Mouse (Mus musculus): ENCODE measurements around the gene Cltb. TPM values are rescaled to one million over a fixed set of nuclear protein-coding genes. Genes with fewer than 3 reads are reported as not detected.
A peak's percentile ranks its signal among the peaks of the same experiment; 100 is the strongest.

Gene Cltb
- polyA plus RNA-seq, 1 experiment from 2014 or later: 16.9 TPM

DNA sequence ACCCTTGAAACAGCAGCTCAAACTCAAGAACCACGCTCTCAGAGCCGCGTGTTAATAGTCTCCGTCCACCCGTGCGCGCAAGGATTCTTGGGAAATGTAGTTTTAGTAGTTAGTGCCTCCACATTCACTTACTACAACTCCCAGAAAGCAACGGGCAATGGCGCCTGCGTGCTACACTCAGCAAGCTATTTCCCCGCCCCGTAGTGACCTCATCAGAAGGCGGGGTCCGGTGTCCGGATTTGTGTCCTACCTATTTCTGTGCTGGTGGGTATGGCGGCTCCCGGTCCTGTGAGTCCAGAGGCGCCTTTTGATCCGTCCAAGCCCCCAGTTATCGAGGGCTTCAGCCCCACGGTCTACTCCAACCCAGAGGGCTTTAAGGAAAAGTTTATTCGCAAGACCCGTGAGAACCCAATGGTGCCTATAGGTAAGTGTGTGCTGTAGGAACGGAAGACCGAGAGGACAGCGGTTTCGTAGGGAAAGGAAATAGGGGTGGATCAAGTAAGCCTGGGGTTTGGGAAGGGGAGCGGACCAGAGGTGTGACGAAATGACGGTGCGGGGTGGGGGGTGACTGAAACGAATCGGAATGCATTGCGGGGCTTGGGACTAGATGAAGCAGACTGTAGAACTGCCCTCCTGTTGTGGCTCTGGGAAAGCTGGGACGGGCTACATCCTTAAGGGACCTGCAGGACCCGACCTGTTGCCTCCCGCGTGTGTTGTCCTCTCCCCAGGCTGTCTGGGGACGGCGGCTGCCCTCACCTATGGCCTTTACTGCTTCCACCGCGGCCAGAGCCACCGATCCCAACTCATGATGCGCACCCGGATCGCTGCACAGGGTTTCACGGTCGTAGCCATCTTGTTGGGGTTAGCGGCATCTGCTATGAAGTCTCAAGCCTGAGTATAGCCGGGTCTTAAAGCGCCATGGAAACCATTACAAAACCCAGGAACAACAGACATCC, 20.9 kb downstream of the Cltb start, which contains the start of the genes Nop16 and Higd2a:
Gene Nop16 (minus strand): TSS at position 95 of the 956 bp plus-strand sequence.
Gene Higd2a (plus strand): TSS at position 212 of the 956 bp plus-strand sequence.
- WGBS: under 1% methylated on average over 51 of the region's 51 CpGs
- peaks cover 25% of the 10 kb centered on the region for H3K4me1 ChIP-seq
- no peaks in the 10 kb centered on the region for H3K27me3 ChIP-seq (replicated peaks; ENCODE audit: low read depth, poor library complexity, severe bottlenecking)
- DNase-seq (ENCODE audit: low spot score): peak; percentile 97
- H3K9me3 ChIP-seq: no peaks in the 10 kb centered on the region
- peaks cover 50% of the 10 kb centered on the region for H3K36me3 ChIP-seq (replicated peaks)
- H3K27ac ChIP-seq (replicated peaks): peak within 1 kb of the TSS; percentile 88
- peak within 1 kb of the TSS; percentile 94 for H3K4me3 ChIP-seq

DNA sequence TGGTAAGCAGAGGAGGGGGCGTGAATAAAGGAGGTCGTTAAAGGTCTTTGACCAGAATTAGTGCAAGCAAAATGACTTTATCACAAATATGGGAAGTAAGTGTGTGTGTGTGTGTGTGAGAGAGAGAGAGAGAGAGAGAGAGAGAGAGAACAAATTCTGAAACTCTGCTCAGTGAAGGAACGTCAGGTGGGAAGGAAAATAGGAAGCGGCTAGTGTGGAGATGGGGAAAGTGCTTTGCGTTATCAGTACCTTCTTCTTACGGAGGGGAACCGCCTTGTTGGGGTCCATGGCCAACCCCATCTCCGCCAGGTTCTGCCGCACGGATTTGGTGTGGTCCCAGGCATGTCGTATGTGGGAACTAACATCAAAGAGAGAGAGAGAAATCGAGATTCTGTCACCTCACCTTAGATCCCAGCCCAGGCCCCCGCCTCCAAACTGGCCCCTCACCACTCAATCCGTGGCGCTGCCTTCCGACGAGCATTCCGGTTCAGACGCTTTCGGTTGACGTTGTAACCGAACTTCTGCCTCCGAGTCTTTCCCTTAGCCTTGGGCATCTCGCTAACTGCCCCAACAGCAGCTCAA, 21.6 kb downstream of the Cltb start:
- no peaks in the 10 kb centered on the region for H3K9me3 ChIP-seq
- H3K27ac ChIP-seq (replicated peaks): peak overlapping the region; percentile 88
- no peak for DNase-seq (ENCODE audit: low spot score)
- peaks cover 57% of the 10 kb centered on the region for H3K36me3 ChIP-seq (replicated peaks)
- H3K4me1 ChIP-seq: peaks cover 25% of the 10 kb centered on the region
- 2% methylated on average over 24 of the region's 24 CpGs for WGBS
- no peaks in the 10 kb centered on the region for H3K27me3 ChIP-seq (replicated peaks; ENCODE audit: low read depth, poor library complexity, severe bottlenecking)
- H3K4me3 ChIP-seq: peak overlapping the region; percentile 94

- no peaks in the 10 kb centered on the region for H3K27me3 ChIP-seq (replicated peaks; ENCODE audit: low read depth, poor library complexity, severe bottlenecking)
- peaks cover 13% of the 10 kb centered on the region for H3K4me1 ChIP-seq
- no peak for DNase-seq (ENCODE audit: low spot score)
- H3K36me3 ChIP-seq (replicated peaks): peaks cover 79% of the 10 kb centered on the region
- H3K27ac ChIP-seq (replicated peaks): no peak overlapping the region
- no peak overlapping the region for H3K4me3 ChIP-seq
- no peaks in the 10 kb centered on the region for H3K9me3 ChIP-seq
- 92% methylated on average over 11 of the region's 11 CpGs for WGBS
Measured at GRCm38 (mm10) chr13:54585831-54586230, 25.3 kb downstream of the Cltb start.

DNA sequence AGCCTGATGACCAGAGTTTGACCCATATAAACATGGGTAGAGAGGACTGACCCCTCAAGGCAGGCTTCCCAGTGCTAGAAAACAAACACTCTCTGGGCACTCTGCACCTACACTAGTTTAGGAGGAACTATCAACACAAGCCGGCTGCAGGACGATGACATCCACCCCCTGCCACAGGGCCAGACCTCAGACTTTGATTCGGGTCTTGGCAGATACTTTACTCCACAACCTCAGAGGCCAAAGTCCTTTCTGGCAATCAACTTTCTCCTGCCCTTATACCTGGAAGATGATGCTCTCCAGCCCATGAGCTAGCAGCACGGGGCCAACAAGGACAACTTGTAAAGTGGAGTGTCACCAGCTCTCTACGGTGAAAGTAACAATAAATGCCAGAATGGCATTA, 28.3 kb downstream of the Cltb start:
- no peaks in the 10 kb centered on the region for H3K9me3 ChIP-seq
- DNase-seq (ENCODE audit: low spot score): no peak

GRCm38 (mm10) chr13:54582126-54582525, 29.0 kb downstream of the Cltb start:
- WGBS: 83% methylated on average over 10 of the region's 10 CpGs
- peaks cover 100% of the 10 kb centered on the region for H3K36me3 ChIP-seq (replicated peaks)

More for the DNA sequence above, 28.3 kb downstream of the Cltb start:
- 84% methylated on average over 5 of the region's 5 CpGs for WGBS
- peaks cover 100% of the 10 kb centered on the region for H3K36me3 ChIP-seq (replicated peaks)
- H3K27ac ChIP-seq (replicated peaks): no peak overlapping the region
- H3K4me1 ChIP-seq: 0 out of 2 replicates have a peak, but pooled peaks cover 2% of the 10 kb centered on the region
- no peaks in the 10 kb centered on the region for H3K27me3 ChIP-seq (replicated peaks; ENCODE audit: low read depth, poor library complexity, severe bottlenecking)
- H3K4me3 ChIP-seq: no peak overlapping the region

DNA sequence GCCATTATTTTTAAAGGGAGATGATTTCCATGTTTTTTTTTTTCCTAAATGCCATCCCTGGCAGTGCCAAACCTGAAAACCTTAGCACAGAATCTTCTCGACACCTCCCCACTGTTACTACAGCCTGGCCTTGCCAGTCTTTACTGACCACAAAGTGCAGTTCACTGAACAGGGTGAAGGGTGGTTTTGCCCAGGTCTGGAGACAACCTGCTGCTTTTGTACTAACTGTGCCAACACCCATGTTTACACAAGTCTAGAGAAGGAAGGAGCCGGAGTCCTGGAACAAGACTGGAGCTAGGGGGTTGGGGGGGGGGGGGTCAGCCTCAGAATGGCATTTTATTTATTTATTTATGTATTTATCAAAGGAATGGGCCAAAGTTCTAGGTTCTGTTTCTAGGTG, 29.8 kb downstream of the Cltb start:
- no peaks in the 10 kb centered on the region for H3K9me3 ChIP-seq
- peaks cover 10% of the 10 kb centered on the region for H3K4me1 ChIP-seq
- no peaks in the 10 kb centered on the region for H3K27me3 ChIP-seq (replicated peaks; ENCODE audit: low read depth, poor library complexity, severe bottlenecking)
- H3K4me3 ChIP-seq: no peak overlapping the region
- WGBS: 86% methylated on average over 2 of the region's 2 CpGs
- DNase-seq (ENCODE audit: low spot score): no peak
- H3K27ac ChIP-seq (replicated peaks): no peak overlapping the region
- H3K36me3 ChIP-seq (replicated peaks): peaks cover 100% of the 10 kb centered on the region

More at GRCm38 (mm10) chr13:54582126-54582525, 29.0 kb downstream of the Cltb start:
- Histone ChIP-seq H3K4me3 (no peak overlapping the region), H3K9me3 (no peaks in the 10 kb centered on the region), H3K4me1 (0 out of 2 replicates have a peak, but pooled peaks cover 5% of the 10 kb centered on the region), H3K27ac (replicated peaks) (no peak overlapping the region), H3K27me3 (replicated peaks; ENCODE audit: low read depth, poor library complexity, severe bottlenecking) (no peaks in the 10 kb centered on the region)
- no peak for DNase-seq (ENCODE audit: low spot score)

DNA sequence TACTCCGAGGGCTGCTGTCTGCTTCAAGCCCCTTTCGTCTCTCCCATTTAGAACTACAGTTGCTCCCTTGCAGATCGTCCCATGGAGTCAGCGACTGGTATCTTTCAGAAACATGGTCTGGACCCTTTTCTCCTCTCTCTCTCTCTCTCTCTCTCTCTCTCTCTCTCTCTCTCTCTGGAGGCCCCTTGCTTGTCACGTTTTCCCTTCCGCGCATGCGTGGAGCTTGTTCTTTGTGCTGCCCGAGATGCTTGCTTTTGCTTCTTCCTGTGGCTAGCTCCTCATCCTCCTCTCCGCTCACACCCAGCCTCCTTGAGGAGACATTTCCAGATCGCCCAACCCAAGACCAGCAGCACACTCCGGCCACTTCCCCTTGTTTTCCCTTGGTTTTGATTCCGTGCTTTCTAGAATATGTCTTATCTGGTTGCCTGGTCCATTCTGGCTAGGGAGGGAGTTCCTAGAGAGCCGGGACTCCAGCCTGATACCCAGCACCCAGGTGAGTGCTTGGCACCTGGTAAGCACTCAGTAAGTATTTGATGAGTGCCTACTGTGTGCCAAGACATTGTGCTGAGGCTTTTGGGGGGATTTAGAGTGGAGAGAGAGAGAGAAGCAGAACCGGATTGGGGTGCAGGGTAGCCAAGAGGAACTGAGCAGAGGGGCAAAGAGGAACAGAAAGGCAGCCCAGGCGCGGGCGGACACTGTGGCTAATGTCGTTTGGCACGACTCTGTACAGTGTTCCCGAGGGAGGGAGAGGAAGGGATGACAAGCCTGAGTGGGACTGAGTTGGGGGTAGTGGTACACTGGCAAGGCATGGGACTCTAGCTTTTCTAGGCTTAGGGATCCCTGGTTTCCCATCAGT, 33.3 kb downstream of the Cltb start:
- H3K36me3 ChIP-seq (replicated peaks): peaks cover 69% of the 10 kb centered on the region
- no peak overlapping the region for H3K4me3 ChIP-seq
- DNase-seq (ENCODE audit: low spot score): no peak
- peaks cover 15% of the 10 kb centered on the region for H3K27me3 ChIP-seq (replicated peaks; ENCODE audit: low read depth, poor library complexity, severe bottlenecking)
- no peak overlapping the region for H3K27ac ChIP-seq (replicated peaks)
- no peaks in the 10 kb centered on the region for H3K9me3 ChIP-seq
- H3K4me1 ChIP-seq: peaks cover 24% of the 10 kb centered on the region
- WGBS: 88% methylated on average over 21 of the region's 21 CpGs

DNA sequence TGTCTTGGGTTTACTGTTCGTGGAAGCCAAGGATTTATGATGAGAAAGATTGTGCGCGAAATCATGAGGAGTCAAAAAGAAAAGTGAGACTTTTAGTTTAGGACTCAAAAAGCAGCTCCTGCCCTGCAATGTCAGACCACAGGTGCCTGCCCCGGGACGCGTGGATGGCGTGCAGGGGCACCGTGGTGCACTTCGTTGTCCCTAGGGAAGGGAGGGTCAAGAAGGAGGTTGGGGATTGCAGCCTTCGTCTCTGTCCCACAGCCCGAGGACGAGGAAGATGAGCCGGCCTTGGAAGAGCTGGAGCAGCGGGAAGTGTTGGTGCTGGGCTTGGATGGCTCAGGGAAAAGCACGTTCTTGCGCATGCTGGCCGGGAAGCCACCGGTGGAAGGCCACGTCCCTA, 35.7 kb downstream of the Cltb start:
- no peaks in the 10 kb centered on the region for H3K9me3 ChIP-seq
- H3K4me3 ChIP-seq: peak overlapping the region; percentile 88
- peaks cover 18% of the 10 kb centered on the region for H3K27me3 ChIP-seq (replicated peaks; ENCODE audit: low read depth, poor library complexity, severe bottlenecking)
- H3K36me3 ChIP-seq (replicated peaks): peaks cover 45% of the 10 kb centered on the region
- WGBS: 3% methylated on average over 19 of the region's 19 CpGs
- DNase-seq (ENCODE audit: low spot score): peak; percentile 37
- H3K4me1 ChIP-seq: peaks cover 24% of the 10 kb centered on the region
- H3K27ac ChIP-seq (replicated peaks): peak overlapping the region; percentile 93

DNA sequence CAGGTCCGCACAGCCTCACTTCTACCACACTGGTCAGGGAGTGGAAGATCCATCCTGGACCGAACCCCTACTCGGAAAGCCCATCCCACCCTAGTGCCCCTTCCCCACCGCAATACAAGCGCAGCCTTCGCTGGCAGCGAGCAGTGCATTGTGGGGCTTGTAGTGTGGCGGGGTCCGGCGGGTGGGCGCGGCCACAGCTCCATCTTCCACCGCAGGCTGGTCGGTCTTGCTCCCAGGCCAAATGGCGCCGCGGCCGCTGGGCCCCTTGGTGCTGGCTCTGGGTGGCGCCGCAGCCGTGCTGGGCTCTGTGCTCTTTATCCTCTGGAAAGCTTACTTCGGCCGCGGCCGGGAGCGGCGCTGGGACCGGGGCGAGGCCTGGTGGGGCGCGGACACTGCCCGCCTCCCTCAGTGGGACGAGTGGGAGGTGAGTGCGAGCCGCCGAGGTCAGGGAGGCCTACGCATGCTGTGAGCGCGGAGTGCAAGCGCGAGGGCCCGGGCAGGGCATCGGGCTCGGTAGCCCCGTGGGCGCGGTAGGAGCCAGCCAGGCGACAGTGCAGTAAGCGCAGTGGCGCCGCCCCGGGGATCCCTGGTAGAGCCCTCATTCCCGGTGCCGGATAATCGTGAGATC, 36.2 kb downstream of the Cltb start, which contains the start of gene Arl10:
Gene Arl10 (plus strand): TSS at position 162 of the 628 bp plus-strand sequence.
- DNase-seq (ENCODE audit: low spot score): peak; percentile 89
- Histone ChIP-seq H3K4me3 (peak within 1 kb of the TSS; percentile 88), H3K4me1 (peaks cover 24% of the 10 kb centered on the region), H3K9me3 (no peaks in the 10 kb centered on the region), H3K27me3 (replicated peaks; ENCODE audit: low read depth, poor library complexity, severe bottlenecking) (peaks cover 18% of the 10 kb centered on the region), H3K36me3 (replicated peaks) (peaks cover 40% of the 10 kb centered on the region), H3K27ac (replicated peaks) (peak within 1 kb of the TSS; percentile 93)
- under 1% methylated on average over 55 of the region's 55 CpGs for whole genome bisulfite sequencing

DNA sequence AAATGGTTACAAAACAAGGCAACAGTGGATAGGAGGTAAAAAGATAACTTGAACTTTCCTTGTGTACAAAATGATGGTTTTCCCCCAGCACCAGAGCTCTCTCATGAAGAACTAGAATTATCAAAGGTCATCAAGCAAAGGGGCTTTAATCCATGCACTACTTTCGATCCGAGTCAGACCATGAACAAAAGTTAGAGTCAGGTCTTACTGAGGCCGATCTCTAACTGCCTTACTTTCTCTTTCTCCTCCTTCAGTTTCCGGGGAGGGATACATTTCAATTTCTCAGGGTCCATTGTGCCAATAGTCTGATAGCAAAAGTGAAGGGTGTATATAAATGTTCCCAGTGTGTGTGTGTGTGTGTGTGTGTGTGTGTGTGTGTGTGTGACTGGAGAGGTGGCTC, 38.5 kb downstream of the Cltb start:
- no peak overlapping the region for H3K27ac ChIP-seq (replicated peaks)
- DNase-seq (ENCODE audit: low spot score): no peak
- WGBS: 81% methylated on average over 4 of the region's 4 CpGs
- H3K4me3 ChIP-seq: no peak overlapping the region
- no peaks in the 10 kb centered on the region for H3K9me3 ChIP-seq
- peaks cover 24% of the 10 kb centered on the region for H3K4me1 ChIP-seq
- H3K36me3 ChIP-seq (replicated peaks): peaks cover 16% of the 10 kb centered on the region
- peaks cover 18% of the 10 kb centered on the region for H3K27me3 ChIP-seq (replicated peaks; ENCODE audit: low read depth, poor library complexity, severe bottlenecking)

GRCm38 (mm10) chr13:54571637-54572036, 39.5 kb downstream of the Cltb start:
- H3K27ac ChIP-seq (replicated peaks): no peak overlapping the region
- no peak overlapping the region for H3K4me3 ChIP-seq
- peaks cover 18% of the 10 kb centered on the region for H3K27me3 ChIP-seq (replicated peaks; ENCODE audit: low read depth, poor library complexity, severe bottlenecking)
- DNase-seq (ENCODE audit: low spot score): no peak
- peaks cover 6% of the 10 kb centered on the region for H3K36me3 ChIP-seq (replicated peaks)
- H3K4me1 ChIP-seq: peaks cover 21% of the 10 kb centered on the region
- no peaks in the 10 kb centered on the region for H3K9me3 ChIP-seq
- WGBS: 54% methylated on average over 2 of the region's 2 CpGs
